Mouse (Mus musculus) small intestine, adult 2 months (tissue): ENCODE results near the gene Vps37d. TPM values are rescaled to one million over a fixed set of nuclear protein-coding genes. Genes with fewer than 3 reads are reported as not detected.
A peak's percentile ranks its signal among the peaks of the same experiment; 100 is the strongest.

Experiments
- H3K27ac ChIP-seq: fragments of 200-500 bp; 2 replicates; pipeline ENCODE4 v1.5.1; 2012; ENCODE audit warnings: low read depth, low read length, control low read depth, inconsistent platforms; ENCODE audit not compliant: insufficient read depth
- H3K27me3 ChIP-seq: fragments of 200-500 bp; 2 replicates; pipeline ENCODE4 v1.6.1; 2012; ENCODE audit warnings: mild to moderate bottlenecking, moderate library complexity, low read length, inconsistent platforms; ENCODE audit not compliant: control insufficient read depth, insufficient read depth
- H3K36me3 ChIP-seq: fragments of 200-500 bp; 2 replicates; pipeline ENCODE4 v1.6.1; 2012; ENCODE audit warnings: mild to moderate bottlenecking, low read length, control low read depth, inconsistent platforms; ENCODE audit not compliant: control insufficient read depth, insufficient read depth
- H3K4me1 ChIP-seq: fragments of 200-500 bp; 2 replicates; pipeline ENCODE4 v1.6.1; 2012; ENCODE audit warnings: low read length, inconsistent platforms, mixed read lengths; ENCODE audit not compliant: control insufficient read depth, insufficient read depth, insufficient read length
- H3K4me3 ChIP-seq: fragments of 200-500 bp; 2 replicates; pipeline ENCODE4 v1.5.1; 2012; ENCODE audit warnings: low read depth, mild to moderate bottlenecking, control low read depth, inconsistent platforms, low read length, moderate library complexity
- CTCF ChIP-seq: fragments of 200-500 bp; IDR thresholded peaks from 2 replicates; pipeline ENCODE4 v1.5.1; 2012; ENCODE audit warnings: low read depth, mild to moderate bottlenecking, control low read depth, inconsistent platforms, low read length, moderate library complexity, mixed read lengths; ENCODE audit not compliant: insufficient replicate concordance, insufficient read length; ENCODE audit errors: extremely low read depth
- POLR2A ChIP-seq: fragments of 200-500 bp; IDR thresholded peaks from 2 replicates; pipeline ENCODE4 v1.6.1; 2012; ENCODE audit warnings: low read depth, mild to moderate bottlenecking, control low read depth, inconsistent platforms, low read length, moderate library complexity
- WGBS: fragments of 180-500 bp; shearing (Covaris S2); methylation state at CpG from one replicate; pipeline ENCODE4 v1.1.7; 2018; 5-methylcytosine and 5-hydroxymethylcytosine counted together
- polyA plus RNA-seq: library from polyadenylated mRNA; depleted of rRNA; stranded (reverse); fragments of >200 nt; gene quantifications from 2 replicates; pipeline ENCODE4 v1.2.3, GENCODE M21; 2012

Gene Vps37d
- polyA plus RNA-seq, 1 experiment: 7.0 TPM

DNA sequence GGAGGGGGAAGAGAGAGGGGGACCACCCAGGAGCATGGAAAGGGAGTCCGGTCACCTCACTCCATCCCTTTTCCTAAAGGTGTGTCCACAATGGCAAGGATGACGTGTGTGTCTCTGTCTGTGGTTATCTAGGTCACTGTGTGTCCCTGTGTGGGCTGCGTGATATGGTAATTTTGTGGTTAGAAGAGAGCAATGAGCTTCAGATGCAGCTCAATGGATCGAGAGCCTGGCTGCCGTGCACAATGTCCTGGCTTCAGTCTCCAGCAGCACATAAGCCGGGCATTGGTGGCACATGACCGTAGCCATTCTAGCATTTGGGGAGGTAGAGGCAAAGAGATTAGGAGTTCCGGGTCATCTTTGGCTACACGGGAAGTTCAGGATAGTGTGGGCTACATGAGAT lies 38.5 kb downstream of the Vps37d start:
- TF ChIP-seq POLR2A (no peak), CTCF (no peak)
- Histone ChIP-seq H3K27ac (no peak overlapping the region), H3K4me1 (no peaks in the 10 kb centered on the region), H3K4me3 (no peak overlapping the region), H3K36me3 (no peaks in the 10 kb centered on the region), H3K27me3 (no peaks in the 10 kb centered on the region)
- 89% methylated on average over 9 of the region's 9 CpGs for WGBS

DNA sequence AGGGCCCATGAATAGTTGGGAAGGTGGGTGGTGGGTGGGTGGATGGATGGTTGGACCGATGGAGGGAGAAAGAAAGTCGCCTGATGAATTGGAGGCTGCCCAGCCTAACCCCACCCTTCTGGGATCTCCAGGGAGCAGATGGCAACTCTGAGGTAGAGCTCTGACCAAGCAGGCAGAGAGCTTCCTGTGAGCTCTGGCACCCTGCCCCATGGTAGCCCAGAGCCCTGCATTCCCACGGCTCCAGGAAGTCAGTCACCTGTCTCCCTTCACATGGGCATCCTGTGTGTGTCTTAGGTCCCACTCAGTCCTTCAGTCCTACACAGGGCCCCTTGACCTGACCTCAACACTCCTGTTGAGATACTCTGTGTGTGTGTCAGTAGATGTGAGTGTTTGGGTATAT lies 40.1 kb downstream of the Vps37d start:
- Histone ChIP-seq H3K27me3 (no peaks in the 10 kb centered on the region), H3K27ac (no peak overlapping the region), H3K4me1 (no peaks in the 10 kb centered on the region), H3K36me3 (no peaks in the 10 kb centered on the region), H3K4me3 (no peak overlapping the region)
- TF ChIP-seq POLR2A (no peak), CTCF (no peak)
- WGBS: 60% methylated on average over 3 of the region's 3 CpGs

DNA sequence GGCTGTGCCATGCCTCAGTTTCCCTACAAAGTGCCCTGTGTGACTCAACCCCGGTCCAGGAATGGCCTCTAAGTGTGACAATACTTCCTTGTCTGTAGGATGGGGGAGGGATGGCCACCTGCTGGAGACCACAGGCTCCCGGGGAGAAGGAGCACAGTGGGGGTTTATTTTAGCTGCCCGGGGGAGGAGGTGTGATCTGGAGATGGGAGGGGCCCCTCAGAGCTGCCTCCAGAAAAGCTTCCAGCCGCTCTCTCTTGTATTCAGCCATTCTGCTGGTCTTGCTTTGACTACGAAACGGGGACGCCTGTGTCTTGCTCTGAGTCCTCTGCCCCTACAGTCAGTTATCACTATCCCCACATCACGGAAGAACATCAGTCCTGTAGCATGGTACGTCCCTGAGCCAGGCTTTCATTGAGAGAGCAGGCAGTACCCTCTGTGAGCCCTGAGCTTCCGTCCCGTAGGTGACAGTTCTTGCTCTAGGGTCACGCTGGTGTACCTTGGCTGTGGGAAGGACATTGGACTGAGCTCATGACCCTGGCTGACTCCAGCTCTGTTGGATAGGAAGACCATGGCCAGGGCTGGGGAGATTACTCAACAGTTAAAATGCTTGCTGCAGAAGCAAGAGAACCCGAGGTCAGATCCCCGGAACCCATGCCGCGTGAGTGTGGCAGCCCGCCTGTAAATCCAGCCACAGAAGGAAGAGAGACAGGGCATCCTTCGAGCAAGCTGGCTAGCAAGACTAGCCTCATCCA lies 42.3 kb downstream of the Vps37d start:
- TF ChIP-seq POLR2A (no peak), CTCF (no peak)
- WGBS: 76% methylated on average over 18 of the region's 18 CpGs
- H3K36me3 ChIP-seq: no peaks in the 10 kb centered on the region
- no peak overlapping the region for H3K27ac ChIP-seq
- H3K27me3 ChIP-seq: no peaks in the 10 kb centered on the region
- H3K4me1 ChIP-seq: no peaks in the 10 kb centered on the region
- no peak overlapping the region for H3K4me3 ChIP-seq

DNA sequence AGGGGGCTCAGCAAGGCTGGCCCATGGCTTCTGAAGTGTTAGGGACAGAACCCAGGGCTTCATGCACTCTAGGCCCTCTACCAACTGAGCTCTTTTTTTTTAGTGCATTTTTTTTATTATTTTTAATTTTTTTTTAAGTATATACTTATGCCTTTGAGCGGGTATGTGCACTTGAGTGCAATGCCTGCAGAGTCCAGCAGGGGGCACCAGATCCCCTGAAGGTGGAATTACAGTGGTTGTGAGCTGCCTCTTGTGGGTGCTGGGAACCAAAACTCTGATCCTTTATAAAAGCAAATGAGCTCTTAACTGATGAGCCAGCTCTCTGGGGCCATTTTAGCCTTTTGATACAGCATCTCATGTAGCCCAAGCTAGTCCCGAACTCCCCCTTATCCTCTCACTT lies 43.5 kb downstream of the Vps37d start:
- Histone ChIP-seq H3K27me3 (no peaks in the 10 kb centered on the region), H3K4me1 (no peaks in the 10 kb centered on the region), H3K27ac (no peak overlapping the region), H3K36me3 (no peaks in the 10 kb centered on the region), H3K4me3 (no peak overlapping the region)
- TF ChIP-seq CTCF: peak; percentile 41; the same call in 1 of the 2 replicates
- no peak for TF ChIP-seq POLR2A
- WGBS: 96% methylated on average over 2 of the region's 2 CpGs

DNA sequence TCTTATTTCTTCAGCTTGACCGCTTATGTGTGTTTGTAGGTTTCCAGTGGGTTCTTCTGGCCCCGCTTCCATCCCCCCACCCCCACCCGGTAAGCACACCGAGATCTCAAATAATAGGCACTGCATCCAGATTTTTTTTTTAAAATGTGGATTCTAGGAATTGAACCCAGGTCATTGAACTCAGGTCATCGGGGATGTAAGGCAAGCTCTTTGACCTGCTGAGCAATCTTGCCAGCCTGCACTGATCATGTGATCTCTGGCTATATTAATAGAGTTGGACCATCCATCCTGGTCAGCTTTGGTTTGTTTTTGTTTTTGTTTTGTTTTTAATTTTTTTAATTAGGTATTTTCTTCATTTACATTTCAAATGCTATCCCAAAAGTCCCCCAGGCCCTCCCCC lies 45.5 kb downstream of the Vps37d start:
- no peak overlapping the region for H3K4me3 ChIP-seq
- TF ChIP-seq CTCF (no peak), POLR2A (no peak)
- WGBS: 75% methylated on average over 5 of the region's 5 CpGs
- H3K36me3 ChIP-seq: no peaks in the 10 kb centered on the region
- peaks cover 10% of the 10 kb centered on the region for H3K4me1 ChIP-seq
- no peak overlapping the region for H3K27ac ChIP-seq
- H3K27me3 ChIP-seq: no peaks in the 10 kb centered on the region

DNA sequence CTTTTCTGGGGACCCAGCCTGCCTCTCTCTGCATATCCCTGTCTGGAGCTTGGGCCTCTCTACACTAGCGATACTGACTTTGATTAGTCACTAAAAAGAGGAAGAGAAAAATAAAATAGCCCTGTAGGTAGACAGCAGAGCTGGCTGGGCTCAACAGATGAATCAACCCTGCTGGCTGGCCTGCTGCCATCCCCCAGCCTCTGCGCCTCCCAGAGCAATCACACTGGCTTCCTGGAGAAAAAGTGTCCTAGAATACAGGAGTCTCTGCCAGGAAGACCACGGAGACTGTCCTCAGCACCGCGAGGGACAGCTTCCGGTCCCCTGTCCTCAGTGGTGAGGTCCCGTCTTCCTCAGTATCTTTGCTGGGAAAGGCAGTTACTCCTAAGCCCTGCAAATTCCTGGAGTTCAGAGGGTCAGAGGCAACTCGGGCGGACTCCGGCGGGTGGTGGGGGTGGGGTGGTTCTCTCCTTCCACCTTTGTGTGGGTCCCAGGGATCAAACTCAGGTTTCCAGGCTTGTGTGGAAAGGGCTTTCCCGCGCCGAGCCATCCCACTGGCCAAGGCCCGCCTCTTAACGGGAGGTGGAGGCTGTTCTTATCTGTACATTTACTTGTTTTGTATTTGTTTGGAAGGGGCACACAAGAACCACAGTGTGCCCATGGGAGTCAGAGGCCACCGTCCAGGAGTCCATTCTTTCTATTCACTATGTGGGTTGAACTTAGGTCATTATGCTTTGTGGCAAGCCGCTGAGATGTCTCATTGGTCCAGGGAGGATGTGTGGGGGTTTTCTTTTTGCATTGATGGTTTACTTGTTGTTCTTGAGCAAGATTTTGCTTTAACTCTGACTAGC lies 48.8 kb downstream of the Vps37d start:
- TF ChIP-seq CTCF (no peak), POLR2A (no peak)
- H3K27ac ChIP-seq: no peak overlapping the region
- H3K4me1 ChIP-seq: peaks cover 16% of the 10 kb centered on the region
- WGBS: 23% methylated on average over 18 of the region's 18 CpGs
- peak overlapping the region; percentile 43 for H3K4me3 ChIP-seq
- no peaks in the 10 kb centered on the region for H3K27me3 ChIP-seq
- no peaks in the 10 kb centered on the region for H3K36me3 ChIP-seq

DNA sequence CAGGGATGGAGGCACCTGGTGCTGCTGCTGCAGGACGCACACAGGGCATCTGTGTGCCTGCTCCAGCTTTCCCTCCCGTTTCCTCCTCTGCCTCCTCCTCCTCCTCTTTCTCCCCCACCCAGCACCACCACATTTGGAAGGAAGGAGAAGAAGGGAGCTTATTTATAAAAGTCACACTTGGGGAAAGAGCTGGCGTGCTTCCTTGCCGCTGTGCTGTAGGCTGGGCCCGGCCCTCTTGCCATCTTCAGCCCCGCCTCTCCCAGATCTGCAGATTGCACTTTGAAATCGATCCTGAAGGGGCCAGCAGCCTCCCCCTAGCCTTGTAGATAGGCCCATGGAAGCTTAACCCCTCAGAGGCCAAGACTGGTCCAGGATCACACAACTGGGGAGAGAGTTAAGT lies 52.2 kb downstream of the Vps37d start:
- peaks cover 16% of the 10 kb centered on the region for H3K4me1 ChIP-seq
- H3K27me3 ChIP-seq: no peaks in the 10 kb centered on the region
- TF ChIP-seq POLR2A (no peak), CTCF (no peak)
- H3K36me3 ChIP-seq: no peaks in the 10 kb centered on the region
- no peak overlapping the region for H3K4me3 ChIP-seq
- H3K27ac ChIP-seq: no peak overlapping the region
- 29% methylated on average over 7 of the region's 7 CpGs for WGBS
